Mouse (Mus musculus): Measurements from ENCODE around the gene Ccnk. TPM values are rescaled to one million over a fixed set of nuclear protein-coding genes. Genes with fewer than 3 reads are reported as not detected.

Ccnk gene
- polyA plus RNA-seq, 1 experiment from 2014 or later = 5.6 TPM

DNA sequence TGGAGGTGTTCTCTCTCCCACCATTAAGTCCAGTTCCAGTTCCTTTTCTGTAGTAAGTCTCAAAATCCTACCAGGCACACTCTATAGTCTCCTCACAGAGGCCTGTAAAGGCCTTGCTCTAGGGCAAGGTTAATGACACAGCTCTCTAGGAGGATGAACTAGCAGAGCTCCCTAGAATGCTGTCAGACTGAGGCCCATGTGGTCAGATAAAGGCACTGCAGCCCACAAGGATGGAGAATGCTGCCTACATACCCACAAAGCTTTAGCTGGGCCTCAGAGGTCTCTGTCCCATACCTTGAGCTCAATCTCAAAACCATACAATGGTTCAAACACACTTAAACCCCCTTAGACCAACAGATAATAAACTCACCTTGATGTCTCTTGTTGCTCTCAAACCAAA lies 19.5 kb upstream of the Ccnk start:
- H3K4me3 ChIP-seq (replicated peaks; ENCODE audit: low read length) = no peak overlapping the region
- H3K9me3 ChIP-seq (ENCODE audit: control insufficient read depth, low read length) = no peaks in the 10 kb centered on the region
- no peak overlapping the region for H3K4me2 ChIP-seq (replicated peaks)
- H3K27ac ChIP-seq = no peak overlapping the region
- H3K9ac ChIP-seq = no peak overlapping the region
- no peaks in the 10 kb centered on the region for H3K4me1 ChIP-seq (replicated peaks; ENCODE audit: control insufficient read depth, insufficient read depth, low read length)
- H3K36me3 ChIP-seq (replicated peaks; ENCODE audit: control insufficient read depth, insufficient read depth) = peaks cover 69% of the 10 kb centered on the region
- no peak for DNase-seq (ENCODE audit: low spot score)
- no peak for ATAC-seq (ENCODE audit: low FRiP score)
- H3K27me3 ChIP-seq (ENCODE audit: control insufficient read depth, insufficient read depth, low read length) = no peaks in the 10 kb centered on the region

GRCm38 (mm10) chr12:108162036-108162435 lies 17.3 kb upstream of the Ccnk start:
- DNase-seq (ENCODE audit: low spot score) (no peak), ATAC-seq (ENCODE audit: low FRiP score) (no peak)
- 91% methylated on average over 1 of the region's 1 CpGs for WGBS
- H3K9ac ChIP-seq = no peak overlapping the region
- no peak overlapping the region for H3K4me2 ChIP-seq (replicated peaks)
- H3K36me3 ChIP-seq (replicated peaks; ENCODE audit: control insufficient read depth, insufficient read depth) = peaks cover 59% of the 10 kb centered on the region
- no peak overlapping the region for H3K4me3 ChIP-seq (replicated peaks; ENCODE audit: low read length)
- H3K27ac ChIP-seq = no peak overlapping the region
- no peaks in the 10 kb centered on the region for H3K9me3 ChIP-seq (ENCODE audit: control insufficient read depth, low read length)
- H3K4me1 ChIP-seq (replicated peaks; ENCODE audit: control insufficient read depth, insufficient read depth, low read length) = no peaks in the 10 kb centered on the region
- H3K27me3 ChIP-seq (ENCODE audit: control insufficient read depth, insufficient read depth, low read length) = no peaks in the 10 kb centered on the region

DNA sequence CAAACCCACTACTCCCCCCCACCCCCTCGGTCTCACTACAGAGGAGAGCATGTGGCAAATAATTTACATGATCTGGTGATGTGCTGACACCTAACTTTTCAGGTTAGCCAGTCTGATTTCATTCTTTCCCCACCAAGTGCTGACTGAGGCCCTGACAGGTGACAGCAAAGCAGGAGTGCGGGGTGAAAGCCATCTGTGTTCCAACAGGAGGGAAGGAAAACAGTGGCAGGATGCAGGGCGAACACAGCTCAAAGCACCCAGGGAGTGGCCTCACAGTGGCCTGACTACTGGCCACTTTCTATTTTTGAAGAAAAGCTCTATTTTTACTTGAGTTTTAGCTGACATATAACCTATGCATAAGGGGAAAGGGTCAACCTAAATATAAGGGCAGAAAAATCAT lies 15.7 kb upstream of the Ccnk start:
- H3K4me2 ChIP-seq (replicated peaks) = no peak overlapping the region
- WGBS = 69% methylated on average over 3 of the region's 3 CpGs
- H3K9me3 ChIP-seq (ENCODE audit: control insufficient read depth, low read length) = no peaks in the 10 kb centered on the region

GRCm38 (mm10) chr12:108168909-108169308 lies 10.5 kb upstream of the Ccnk start:
- Histone ChIP-seq H3K27ac (no peak overlapping the region), H3K4me1 (replicated peaks; ENCODE audit: control insufficient read depth, insufficient read depth, low read length) (peaks cover 4% of the 10 kb centered on the region; the same call in 1 of the 2 replicates), H3K9ac (no peak overlapping the region), H3K4me3 (replicated peaks; ENCODE audit: low read length) (no peak overlapping the region), H3K36me3 (replicated peaks; ENCODE audit: control insufficient read depth, insufficient read depth) (peaks cover 5% of the 10 kb centered on the region; the same call in 1 of the 2 replicates), H3K27me3 (ENCODE audit: control insufficient read depth, insufficient read depth, low read length) (no peaks in the 10 kb centered on the region), H3K9me3 (ENCODE audit: control insufficient read depth, low read length) (no peaks in the 10 kb centered on the region), H3K4me2 (replicated peaks) (no peak overlapping the region)
- ATAC-seq (ENCODE audit: low FRiP score) (no peak), DNase-seq (ENCODE audit: low spot score) (no peak)
- 85% methylated on average over 3 of the region's 3 CpGs for WGBS

More for the DNA sequence above, 15.7 kb upstream of the Ccnk start:
- H3K27me3 ChIP-seq (ENCODE audit: control insufficient read depth, insufficient read depth, low read length) = no peaks in the 10 kb centered on the region
- peaks cover 48% of the 10 kb centered on the region for H3K36me3 ChIP-seq (replicated peaks; ENCODE audit: control insufficient read depth, insufficient read depth)
- ATAC-seq (ENCODE audit: low FRiP score) = no peak
- H3K4me3 ChIP-seq (replicated peaks; ENCODE audit: low read length) = no peak overlapping the region
- H3K4me1 ChIP-seq (replicated peaks; ENCODE audit: control insufficient read depth, insufficient read depth, low read length) = no peaks in the 10 kb centered on the region
- H3K27ac ChIP-seq = no peak overlapping the region
- no peak overlapping the region for H3K9ac ChIP-seq
- DNase-seq (ENCODE audit: low spot score) = no peak

GRCm38 (mm10) chr12:108170467-108170866 lies 8.9 kb upstream of the Ccnk start:
- no peak overlapping the region for H3K9ac ChIP-seq
- H3K4me2 ChIP-seq (replicated peaks) = no peak overlapping the region
- no peak for ATAC-seq (ENCODE audit: low FRiP score)
- H3K36me3 ChIP-seq (replicated peaks; ENCODE audit: control insufficient read depth, insufficient read depth) = no peaks in the 10 kb centered on the region
- H3K4me1 ChIP-seq (replicated peaks; ENCODE audit: control insufficient read depth, insufficient read depth, low read length) = peaks cover 4% of the 10 kb centered on the region; the same call in 1 of the 2 replicates
- no peaks in the 10 kb centered on the region for H3K27me3 ChIP-seq (ENCODE audit: control insufficient read depth, insufficient read depth, low read length)
- no peaks in the 10 kb centered on the region for H3K9me3 ChIP-seq (ENCODE audit: control insufficient read depth, low read length)
- H3K4me3 ChIP-seq (replicated peaks; ENCODE audit: low read length) = no peak overlapping the region
- no peak overlapping the region for H3K27ac ChIP-seq
- WGBS = 93% methylated on average over 3 of the region's 3 CpGs
- no peak for DNase-seq (ENCODE audit: low spot score)

DNA sequence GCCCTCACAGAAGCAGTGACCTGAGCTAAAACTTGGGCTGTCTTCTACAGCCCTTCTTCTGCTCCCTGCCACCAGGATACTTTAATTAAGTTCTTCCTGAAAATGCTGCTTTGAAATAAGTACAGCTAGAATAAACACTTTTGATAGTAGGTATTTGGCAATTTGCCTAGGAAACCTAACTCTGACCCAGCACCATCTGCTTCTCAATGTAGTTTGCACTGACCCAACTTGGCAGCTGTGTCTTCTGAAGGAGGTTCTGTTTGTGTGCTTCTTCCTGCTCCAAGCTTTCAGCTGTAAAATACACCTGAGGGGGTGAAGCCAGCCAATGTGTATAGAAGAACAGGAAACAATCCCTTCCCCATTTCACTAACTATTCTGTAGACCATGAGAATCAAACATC lies 8.0 kb upstream of the Ccnk start:
- H3K9ac ChIP-seq = no peak overlapping the region
- no peak overlapping the region for H3K4me2 ChIP-seq (replicated peaks)
- H3K4me3 ChIP-seq (replicated peaks; ENCODE audit: low read length) = no peak overlapping the region
- H3K27ac ChIP-seq = no peak overlapping the region
- H3K4me1 ChIP-seq (replicated peaks; ENCODE audit: control insufficient read depth, insufficient read depth, low read length) = peaks cover 6% of the 10 kb centered on the region; the same call in 1 of the 2 replicates
- ATAC-seq (ENCODE audit: low FRiP score) (no peak), DNase-seq (ENCODE audit: low spot score) (no peak)
- H3K36me3 ChIP-seq (replicated peaks; ENCODE audit: control insufficient read depth, insufficient read depth) = no peaks in the 10 kb centered on the region
- H3K9me3 ChIP-seq (ENCODE audit: control insufficient read depth, low read length) = no peaks in the 10 kb centered on the region
- H3K27me3 ChIP-seq (ENCODE audit: control insufficient read depth, insufficient read depth, low read length) = no peaks in the 10 kb centered on the region

GRCm38 (mm10) chr12:108172639-108173038 lies 6.7 kb upstream of the Ccnk start:
- Histone ChIP-seq H3K27ac (no peak overlapping the region), H3K4me1 (replicated peaks; ENCODE audit: control insufficient read depth, insufficient read depth, low read length) (peaks cover 17% of the 10 kb centered on the region), H3K9ac (no peak overlapping the region), H3K36me3 (replicated peaks; ENCODE audit: control insufficient read depth, insufficient read depth) (no peaks in the 10 kb centered on the region), H3K27me3 (ENCODE audit: control insufficient read depth, insufficient read depth, low read length) (no peaks in the 10 kb centered on the region), H3K4me2 (replicated peaks) (no peak overlapping the region), H3K4me3 (replicated peaks; ENCODE audit: low read length) (no peak overlapping the region), H3K9me3 (ENCODE audit: control insufficient read depth, low read length) (no peaks in the 10 kb centered on the region)
- WGBS = 55% methylated on average over 4 of the region's 4 CpGs
- ATAC-seq (ENCODE audit: low FRiP score) (no peak), DNase-seq (ENCODE audit: low spot score) (no peak)

- Histone ChIP-seq H3K4me3 (replicated peaks; ENCODE audit: low read length) (no peak overlapping the region), H3K4me2 (replicated peaks) (no peak overlapping the region), H3K36me3 (replicated peaks; ENCODE audit: control insufficient read depth, insufficient read depth) (no peaks in the 10 kb centered on the region), H3K4me1 (replicated peaks; ENCODE audit: control insufficient read depth, insufficient read depth, low read length) (peaks cover 22% of the 10 kb centered on the region), H3K27ac (no peak overlapping the region), H3K9ac (no peak overlapping the region), H3K9me3 (ENCODE audit: control insufficient read depth, low read length) (no peaks in the 10 kb centered on the region), H3K27me3 (ENCODE audit: control insufficient read depth, insufficient read depth, low read length) (no peaks in the 10 kb centered on the region)
- DNase-seq (ENCODE audit: low spot score) (no peak), ATAC-seq (ENCODE audit: low FRiP score) (no peak)
- WGBS = 81% methylated on average over 8 of the region's 8 CpGs
Observed at GRCm38 (mm10) chr12:108174606-108175505, 4.5 kb upstream of the Ccnk start.

DNA sequence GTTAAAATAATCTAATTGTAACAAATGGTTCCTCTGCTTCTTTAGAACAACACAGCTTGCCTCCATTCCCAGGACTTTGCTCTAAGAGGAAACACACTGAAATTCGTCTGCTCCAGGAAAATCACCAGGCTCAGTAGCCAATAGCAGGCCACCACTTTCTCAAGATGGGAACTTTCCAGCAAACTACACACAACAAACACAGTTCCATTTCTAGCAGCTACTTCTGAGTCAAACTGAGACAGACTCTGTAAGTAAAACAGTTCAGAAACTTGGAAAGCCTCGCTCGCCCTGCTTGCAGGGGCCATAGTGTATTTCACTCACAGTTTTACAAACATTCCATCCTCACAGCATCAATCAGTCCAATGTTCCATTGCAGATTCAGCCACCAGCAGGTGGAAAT lies 3.0 kb upstream of the Ccnk start:
- WGBS = 78% methylated on average over 3 of the region's 3 CpGs
- no peak overlapping the region for H3K9ac ChIP-seq

More for the DNA sequence above, 3.0 kb upstream of the Ccnk start:
- Histone ChIP-seq H3K4me3 (replicated peaks; ENCODE audit: low read length) (no peak overlapping the region), H3K27me3 (ENCODE audit: control insufficient read depth, insufficient read depth, low read length) (no peaks in the 10 kb centered on the region), H3K4me1 (replicated peaks; ENCODE audit: control insufficient read depth, insufficient read depth, low read length) (peaks cover 33% of the 10 kb centered on the region), H3K27ac (no peak overlapping the region), H3K4me2 (replicated peaks) (no peak overlapping the region), H3K36me3 (replicated peaks; ENCODE audit: control insufficient read depth, insufficient read depth) (no peaks in the 10 kb centered on the region), H3K9me3 (ENCODE audit: control insufficient read depth, low read length) (no peaks in the 10 kb centered on the region)
- ATAC-seq (ENCODE audit: low FRiP score) = no peak
- no peak for DNase-seq (ENCODE audit: low spot score)

Measured in hindbrain, embryonic 14.5 days (tissue).